24 mouse cellular contexts compared by ENCODE assay signal in the genomic region with DNA sequence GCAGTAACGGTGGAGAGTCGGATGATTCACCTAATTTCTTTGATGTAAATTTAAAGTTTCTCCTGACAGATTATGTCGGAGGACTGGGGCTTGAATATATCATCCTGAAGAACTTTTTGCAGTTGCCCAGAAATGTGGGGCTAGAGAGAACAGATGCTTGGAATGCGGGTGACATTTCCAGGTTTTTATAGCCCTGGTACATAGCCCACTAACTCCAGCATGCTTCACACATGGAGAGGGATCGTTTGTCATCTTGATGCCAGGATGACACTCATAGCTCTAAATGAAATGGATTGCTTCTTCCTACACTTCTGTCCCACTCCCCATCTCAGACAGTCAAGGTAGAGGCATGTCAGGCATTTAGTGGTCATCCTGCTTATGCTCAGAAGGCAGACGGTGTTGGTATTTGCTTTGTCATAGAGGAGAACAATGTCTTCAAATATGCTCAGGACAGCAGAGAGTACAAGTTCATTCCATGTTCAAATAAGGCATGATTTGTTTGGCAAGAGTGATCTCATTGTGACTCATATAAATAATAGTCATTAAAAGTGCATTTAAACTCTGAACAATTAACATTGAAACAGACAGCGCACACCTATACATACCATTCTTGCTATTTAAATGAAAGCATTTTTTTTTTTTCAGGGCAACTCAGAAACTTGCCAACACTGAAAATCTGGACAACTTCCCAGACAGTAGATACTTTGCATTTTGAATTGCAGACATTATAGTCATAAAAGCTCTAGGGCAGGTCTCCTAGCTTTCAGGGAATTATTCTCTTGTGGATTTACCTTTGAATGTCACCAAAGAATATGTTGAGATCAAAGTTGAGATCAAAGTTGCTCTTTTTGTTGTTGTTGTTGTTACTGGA.
DNase-seq lines count a peak whose midpoint lies in the region; ATAC-seq and TF ChIP-seq lines count a peak whose summit lies in the region.
"Had no signal": no experiment of that assay in that cellular context is flagged by ENCODE, and none has a peak within 500 bp of the region (broad histone marks: within the 10 kb centered on the region; RNA-seq: fewer than 3 reads in every experiment).

No protein-coding gene starts in this region.

- H3K27ac ChIP-seq in forebrain, embryonic 16.5 days (ENCODE audit: low read length) = no peak overlapping the region
- H3K27ac ChIP-seq in forebrain, embryonic 12.5 days = no peak overlapping the region
- no peak overlapping the region for H3K27ac ChIP-seq in lung, postnatal 0 days (ENCODE audit: low read length)
- H3K27ac ChIP-seq: embryonic facial prominence, embryonic 15.5 days; heart, embryonic 10.5 days; hindbrain, embryonic 15.5 days; kidney, postnatal 0 days; limb, embryonic 12.5 days; midbrain, embryonic 12.5 days; neural tube, embryonic 12.5 days had no signal

- H3K9me3 ChIP-seq in forebrain, embryonic 16.5 days (ENCODE audit: control insufficient read depth, low read length) = no peaks in the 10 kb centered on the region
- no peaks in the 10 kb centered on the region for H3K9me3 ChIP-seq in forebrain, embryonic 12.5 days
- H3K9me3 ChIP-seq in lung, postnatal 0 days (ENCODE audit: low read length) = no peaks in the 10 kb centered on the region
- H3K9me3 ChIP-seq: embryonic facial prominence, embryonic 15.5 days; heart, embryonic 10.5 days; hindbrain, embryonic 15.5 days; limb, embryonic 12.5 days; midbrain, embryonic 12.5 days; neural tube, embryonic 12.5 days had no signal

- H3K79me2 ChIP-seq in C2C12 (ENCODE audit: control insufficient read depth, insufficient read depth) = no peaks in the 10 kb centered on the region

- peak; percentile 18 for DNase-seq in lung, postnatal 0 days (ENCODE audit: low spot score)
- no peak for DNase-seq in lung, adult 2 months
- peak; percentile 66 for DNase-seq in brain, adult 2 months (ENCODE audit: low read depth, low spot score)
- DNase-seq in kidney, postnatal 36 days = no peak
- DNase-seq in adrenal gland, postnatal 36 days = no peak
- DNase-seq: B cell, adult 2 months; cerebellum, adult 8-10 months; cerebellum, postnatal 36 days; kidney, adult 2 months; liver, postnatal 0 days; lung, postnatal 14 days; retina, postnatal 1 day; spleen, adult 18-20 months had no signal

- WGBS in forebrain, embryonic 16.5 days = 56% methylated on average over 7 of the region's 7 CpGs
- 85% methylated on average over 7 of the region's 7 CpGs for WGBS in forebrain, embryonic 12.5 days
- WGBS in lung, postnatal 0 days = 72% methylated on average over 7 of the region's 7 CpGs
- 77% methylated on average over 7 of the region's 7 CpGs for WGBS in lung, adult 2 months

- no peaks in the 10 kb centered on the region for H3K36me3 ChIP-seq in forebrain, embryonic 16.5 days (ENCODE audit: control insufficient read depth, insufficient read depth)
- H3K36me3 ChIP-seq in forebrain, embryonic 12.5 days (replicated peaks) = no peaks in the 10 kb centered on the region
- no peaks in the 10 kb centered on the region for H3K36me3 ChIP-seq in lung, postnatal 0 days (ENCODE audit: insufficient read depth, low read length)
- H3K36me3 ChIP-seq in C2C12 (ENCODE audit: control insufficient read depth, insufficient read depth) = no peaks in the 10 kb centered on the region
- H3K36me3 ChIP-seq: embryonic facial prominence, embryonic 15.5 days; heart, embryonic 10.5 days; hindbrain, embryonic 15.5 days; limb, embryonic 12.5 days; midbrain, embryonic 12.5 days; neural tube, embryonic 12.5 days had no signal

- TF ChIP-seq CTCF in lung, postnatal 0 days (IDR thresholded peaks at IDR 0.05) = no peak
- no peak for TF ChIP-seq CTCF in lung, adult 2 months (IDR thresholded peaks at IDR 0.05; ENCODE audit: insufficient read depth, low read length)
- no peak for TF ChIP-seq CTCF in C2C12 (IDR thresholded peaks at IDR 0.05; ENCODE audit: control insufficient read depth, insufficient read depth, insufficient read length)

- TF ChIP-seq EP300 in lung, postnatal 0 days (IDR thresholded peaks at IDR 0.05) = no peak

- H3K4me3 ChIP-seq in forebrain, embryonic 16.5 days (replicated peaks; ENCODE audit: low read length) = no peak overlapping the region
- no peak overlapping the region for H3K4me3 ChIP-seq in forebrain, embryonic 12.5 days (replicated peaks)
- no peak overlapping the region for H3K4me3 ChIP-seq in lung, postnatal 0 days (ENCODE audit: low read depth, low read length)
- H3K4me3 ChIP-seq in lung, adult 2 months (replicated peaks; ENCODE audit: extremely low read depth, low read depth, low read length) = no peak overlapping the region
- no peak overlapping the region for H3K4me3 ChIP-seq in C2C12 (ENCODE audit: insufficient read depth, poor library complexity, severe bottlenecking)
- H3K4me3 ChIP-seq: embryonic facial prominence, embryonic 15.5 days; heart, embryonic 10.5 days; hindbrain, embryonic 15.5 days; limb, embryonic 12.5 days; midbrain, embryonic 12.5 days; neural tube, embryonic 12.5 days had no signal

- TF ChIP-seq POLR2A in lung, adult 2 months (IDR thresholded peaks at IDR 0.05; ENCODE audit: borderline replicate concordance, extremely low read depth, low read depth, low read length) = no peak

- H3K9ac ChIP-seq in forebrain, embryonic 16.5 days (replicated peaks; ENCODE audit: low read depth, low read length) = no peak overlapping the region
- H3K9ac ChIP-seq in forebrain, embryonic 12.5 days = no peak overlapping the region
- no peak overlapping the region for H3K9ac ChIP-seq in lung, postnatal 0 days (replicated peaks; ENCODE audit: low read depth)
- H3K9ac ChIP-seq: embryonic facial prominence, embryonic 15.5 days; hindbrain, embryonic 15.5 days; limb, embryonic 12.5 days; liver, postnatal 0 days; midbrain, embryonic 12.5 days; neural tube, embryonic 12.5 days had no signal

- H3K27me3 ChIP-seq in forebrain, embryonic 16.5 days (replicated peaks; ENCODE audit: control insufficient read depth, insufficient read depth, low read length) = no peaks in the 10 kb centered on the region
- H3K27me3 ChIP-seq in forebrain, embryonic 12.5 days = 0 out of 2 replicates have a peak, but pooled peaks cover 3% of the 10 kb centered on the region
- no peaks in the 10 kb centered on the region for H3K27me3 ChIP-seq in lung, postnatal 0 days (replicated peaks; ENCODE audit: insufficient read depth, low read length)
- no peaks in the 10 kb centered on the region for H3K27me3 ChIP-seq in C2C12 (ENCODE audit: control insufficient read depth, insufficient read depth, insufficient read length)
- H3K27me3 ChIP-seq: embryonic facial prominence, embryonic 15.5 days; hindbrain, embryonic 15.5 days; limb, embryonic 12.5 days; midbrain, embryonic 12.5 days; neural tube, embryonic 12.5 days had no signal

- peak; percentile 51; the same call in 1 of the 2 replicates for ATAC-seq in forebrain, embryonic 16.5 days
- ATAC-seq in forebrain, embryonic 12.5 days (ENCODE audit: low FRiP score) = no peak
- no peak for ATAC-seq in lung, postnatal 0 days
- ATAC-seq: liver, postnatal 0 days had no signal

- no peak overlapping the region for H3K4me2 ChIP-seq in forebrain, embryonic 16.5 days (ENCODE audit: low read length)
- H3K4me2 ChIP-seq in forebrain, embryonic 12.5 days = no peak overlapping the region
- no peak overlapping the region for H3K4me2 ChIP-seq in lung, postnatal 0 days (replicated peaks; ENCODE audit: low read depth, low read length)
- H3K4me2 ChIP-seq: embryonic facial prominence, embryonic 15.5 days; hindbrain, embryonic 15.5 days; limb, embryonic 12.5 days; liver, embryonic 11.5 days; midbrain, embryonic 12.5 days; neural tube, embryonic 12.5 days had no signal

- H3K79me3 ChIP-seq in C2C12 (ENCODE audit: low read depth) = no peaks in the 10 kb centered on the region

- no peak overlapping the region for H3ac ChIP-seq in C2C12 (ENCODE audit: control insufficient read depth, insufficient read length, low read depth)

- H3K4me1 ChIP-seq in forebrain, embryonic 16.5 days (replicated peaks; ENCODE audit: control insufficient read depth, insufficient read depth, low read length) = peaks cover 25% of the 10 kb centered on the region
- H3K4me1 ChIP-seq in forebrain, embryonic 12.5 days = peaks cover 14% of the 10 kb centered on the region
- H3K4me1 ChIP-seq in lung, postnatal 0 days (ENCODE audit: insufficient read depth, low read depth, low read length) = no peaks in the 10 kb centered on the region
- H3K4me1 ChIP-seq in lung, adult 2 months (ENCODE audit: control insufficient read depth, insufficient read depth, low read length) = no peaks in the 10 kb centered on the region
- H3K4me1 ChIP-seq: embryonic facial prominence, embryonic 15.5 days had no signal

TF ChIP-seq in C2C12, 6 proteins besides CTCF, POLR2A, EP300 and RAD21:
- TF ChIP-seq MAX (IDR thresholded peaks at IDR 0.05) (peak; percentile 86), MYOD1 (IDR thresholded peaks at IDR 0.05; ENCODE audit: control insufficient read depth, insufficient read length, low read depth) (no peak), USF1 (IDR thresholded peaks at IDR 0.05; ENCODE audit: low read depth) (no peak), MYOG (IDR thresholded peaks at IDR 0.05; ENCODE audit: control insufficient read depth, extremely low read depth, insufficient read length) (no peak), CEBPB (IDR thresholded peaks at IDR 0.05; ENCODE audit: low read depth) (peak; percentile 46), FOSL1 (IDR thresholded peaks at IDR 0.05; ENCODE audit: insufficient read depth, low read length, poor library complexity, severe bottlenecking) (no peak)

Comparison
In these comparisons a context has a peak if more than half of its experiments do, and no peak if none do; other contexts are left out.
1. DNase-seq: peak in lung, postnatal 0 days (single experiment) and brain, adult 2 months (single experiment); none in lung, adult 2 months (single experiment), kidney, postnatal 36 days (0 of 2) and adrenal gland, postnatal 36 days (0 of 2).